Mouse (Mus musculus) ES-E14 (cell line): ENCODE results near the gene Zfp110.

ENCODE experiments used
- CHD2 ChIP-seq: IDR thresholded peaks from 2 replicates; pipeline ENCODE4 v1.6.1; 2014; ENCODE audit warnings: mild to moderate bottlenecking, low read depth, low read length, inconsistent platforms
- MAFK ChIP-seq: IDR thresholded peaks from 2 replicates; pipeline ENCODE4 v1.6.1; 2014; ENCODE audit warnings: mild to moderate bottlenecking, low read depth, low read length, inconsistent platforms; ENCODE audit not compliant: insufficient read depth
- ZC3H11A ChIP-seq: IDR thresholded peaks from 2 replicates; pipeline ENCODE4 v1.6.1; 2012; ENCODE audit warnings: low read depth, mild to moderate bottlenecking, inconsistent platforms, low read length, borderline replicate concordance

GRCm38 (mm10) chr7:12802866-12803726, 31.5 kb upstream of the Zfp110 start, which contains the start of gene Zscan18:
- TF ChIP-seq MAFK (no peak), ZC3H11A (no peak), CHD2 (no peak)
